ENCODE assay signal across 10 mouse cellular contexts in the genomic region with DNA sequence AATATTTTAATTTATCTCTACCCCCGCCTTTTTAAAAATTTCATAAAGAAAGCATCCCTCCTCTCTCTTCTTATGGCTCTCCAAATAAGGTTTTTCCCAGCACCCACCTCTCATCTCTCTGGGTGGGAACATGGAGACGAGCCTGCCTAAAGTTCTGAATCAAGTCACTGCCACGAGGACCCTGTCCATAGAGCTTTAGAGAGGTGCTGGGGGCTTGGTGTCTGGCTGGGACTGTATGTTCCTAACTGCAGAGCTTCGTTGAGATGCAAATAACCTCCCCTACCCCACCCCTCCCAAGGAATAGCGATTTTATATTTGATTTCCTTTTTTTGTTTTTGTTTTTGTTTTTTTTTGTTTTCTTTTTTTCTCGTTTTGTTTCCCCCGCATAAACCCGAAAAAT.
DNase-seq lines count a peak whose midpoint lies in the region; ATAC-seq and TF ChIP-seq lines count a peak whose summit lies in the region.
"Had no signal": no experiment of that assay in that cellular context is flagged by ENCODE, and none has a peak within 500 bp of the region (broad histone marks: within the 10 kb centered on the region; RNA-seq: fewer than 3 reads in every experiment).

No protein-coding gene starts in this region.

- no peaks in the 10 kb centered on the region for H3K27me3 ChIP-seq in lung, embryonic 14.5 days (ENCODE audit: insufficient read depth, low read length)
- no peaks in the 10 kb centered on the region for H3K27me3 ChIP-seq in forebrain, embryonic 12.5 days
- no peaks in the 10 kb centered on the region for H3K27me3 ChIP-seq in intestine, postnatal 0 days (replicated peaks; ENCODE audit: control insufficient read depth, insufficient read depth, low read length)
- no peaks in the 10 kb centered on the region for H3K27me3 ChIP-seq in stomach, embryonic 15.5 days (replicated peaks)
- H3K27me3 ChIP-seq: Patski had no signal

- no peak overlapping the region for H3K9ac ChIP-seq in lung, embryonic 14.5 days
- no peak overlapping the region for H3K9ac ChIP-seq in forebrain, embryonic 12.5 days
- H3K9ac ChIP-seq in intestine, postnatal 0 days (ENCODE audit: low read depth, low read length), result no peak overlapping the region
- no peak overlapping the region for H3K9ac ChIP-seq in stomach, embryonic 15.5 days
- H3K9ac ChIP-seq: liver, embryonic 14.5 days had no signal

- no peak for ATAC-seq in lung, embryonic 14.5 days (ENCODE audit: insufficient read depth)
- ATAC-seq in forebrain, embryonic 12.5 days (ENCODE audit: low FRiP score), result peak; percentile 53; the same call in 1 of the 2 replicates
- ATAC-seq in intestine, postnatal 0 days, result no peak
- no peak for ATAC-seq in stomach, embryonic 15.5 days (ENCODE audit: insufficient read depth, low FRiP score, low read depth)
- ATAC-seq: Patski had no signal

- H3K27ac ChIP-seq in lung, embryonic 14.5 days (ENCODE audit: low read depth), result no peak overlapping the region
- H3K27ac ChIP-seq in forebrain, embryonic 12.5 days, result peak overlapping the region; percentile 86
- no peak overlapping the region for H3K27ac ChIP-seq in intestine, postnatal 0 days (ENCODE audit: low read depth, low read length)
- peak overlapping the region; percentile 71 for H3K27ac ChIP-seq in stomach, embryonic 15.5 days
- H3K27ac ChIP-seq: liver, embryonic 14.5 days had no signal

- peak overlapping the region; percentile 21; the same call in 1 of the 2 replicates for H3K4me2 ChIP-seq in lung, embryonic 14.5 days
- H3K4me2 ChIP-seq in forebrain, embryonic 12.5 days, result peak overlapping the region; percentile 29
- H3K4me2 ChIP-seq in intestine, postnatal 0 days (replicated peaks; ENCODE audit: low read depth), result peak overlapping the region; percentile 51
- H3K4me2 ChIP-seq in stomach, embryonic 15.5 days, result peak overlapping the region; percentile 41

- TF ChIP-seq CTCF in lung, embryonic 14.5 days (IDR thresholded peaks at IDR 0.05; ENCODE audit: low read depth), result no peak
- TF ChIP-seq CTCF in lung, adult 2 months (IDR thresholded peaks at IDR 0.05; ENCODE audit: insufficient read depth, low read length), result no peak
- TF ChIP-seq CTCF in intestine, postnatal 0 days (IDR thresholded peaks at IDR 0.05; ENCODE audit: low read depth), result no peak

- no peaks in the 10 kb centered on the region for H3K4me1 ChIP-seq in lung, embryonic 14.5 days (ENCODE audit: insufficient read depth)
- no peaks in the 10 kb centered on the region for H3K4me1 ChIP-seq in lung, adult 2 months (ENCODE audit: control insufficient read depth, insufficient read depth, low read length)
- H3K4me1 ChIP-seq in forebrain, embryonic 12.5 days, result peaks cover 36% of the 10 kb centered on the region
- H3K4me1 ChIP-seq in intestine, postnatal 0 days (replicated peaks; ENCODE audit: control insufficient read depth, insufficient read depth, low read length), result no peaks in the 10 kb centered on the region
- peaks cover 7% of the 10 kb centered on the region for H3K4me1 ChIP-seq in stomach, embryonic 15.5 days

- H3K4me3 ChIP-seq in lung, embryonic 14.5 days (ENCODE audit: low read depth, low read length), result no peak overlapping the region
- no peak overlapping the region for H3K4me3 ChIP-seq in lung, adult 2 months (replicated peaks; ENCODE audit: extremely low read depth, low read depth, low read length)
- H3K4me3 ChIP-seq in forebrain, embryonic 12.5 days (replicated peaks), result no peak overlapping the region
- peak overlapping the region; percentile 16; the same call in 1 of the 2 replicates for H3K4me3 ChIP-seq in intestine, postnatal 0 days (ENCODE audit: low read depth, low read length)
- no peak overlapping the region; the same call in 1 of the 2 replicates for H3K4me3 ChIP-seq in stomach, embryonic 15.5 days (replicated peaks)

- WGBS in lung, embryonic 14.5 days, result 41% methylated on average over 8 of the region's 8 CpGs
- WGBS in lung, adult 2 months, result 44% methylated on average over 8 of the region's 8 CpGs
- 6% methylated on average over 8 of the region's 8 CpGs for WGBS in forebrain, embryonic 12.5 days
- WGBS in intestine, postnatal 0 days, result 37% methylated on average over 8 of the region's 8 CpGs
- WGBS in stomach, embryonic 15.5 days, result 28% methylated on average over 8 of the region's 8 CpGs

- DNase-seq in lung, embryonic 14.5 days, result no peak
- DNase-seq in lung, adult 2 months, result no peak
- DNase-seq in thymus, adult 18-20 months, result no peak
- DNase-seq in adipocyte (ENCODE audit: low spot score), result no peak
- DNase-seq: heart, postnatal 4 days had no signal

- no peak for TF ChIP-seq POLR2A in lung, adult 2 months (IDR thresholded peaks at IDR 0.05; ENCODE audit: borderline replicate concordance, extremely low read depth, low read depth, low read length)

- H3K9me3 ChIP-seq in lung, embryonic 14.5 days (ENCODE audit: low read depth, low read length), result no peaks in the 10 kb centered on the region
- 0 out of 2 replicates have a peak, but pooled peaks cover 7% of the 10 kb centered on the region for H3K9me3 ChIP-seq in forebrain, embryonic 12.5 days
- H3K9me3 ChIP-seq in intestine, postnatal 0 days (ENCODE audit: control insufficient read depth), result no peaks in the 10 kb centered on the region
- H3K9me3 ChIP-seq in stomach, embryonic 15.5 days, result no peaks in the 10 kb centered on the region

- no peaks in the 10 kb centered on the region; the same call in 1 of the 2 replicates for H3K36me3 ChIP-seq in lung, embryonic 14.5 days (ENCODE audit: insufficient read depth)
- H3K36me3 ChIP-seq in forebrain, embryonic 12.5 days (replicated peaks), result peaks cover 12% of the 10 kb centered on the region; the same call in 1 of the 2 replicates
- H3K36me3 ChIP-seq in intestine, postnatal 0 days (ENCODE audit: control insufficient read depth, insufficient read depth), result no peaks in the 10 kb centered on the region
- no peaks in the 10 kb centered on the region for H3K36me3 ChIP-seq in stomach, embryonic 15.5 days

Comparison
In these comparisons a context has a peak if more than half of its experiments do, and no peak if none do; other contexts are left out.
1. H3K27ac ChIP-seq: peak in forebrain, embryonic 12.5 days (single experiment) and stomach, embryonic 15.5 days (single experiment); none in lung, embryonic 14.5 days (single experiment) and intestine, postnatal 0 days (single experiment).
2. Peak in every context shown above with its lines, with median percentiles within 50 percentile points of each other: H3K4me2 ChIP-seq.